Mouse (Mus musculus): ENCODE data around the gene Gfpt1. TPM values are rescaled to one million over a fixed set of nuclear protein-coding genes. Genes with fewer than 3 reads are reported as not detected.

The Gfpt1 gene
- polyA plus RNA-seq, 1 experiment: 13.4 TPM

DNA sequence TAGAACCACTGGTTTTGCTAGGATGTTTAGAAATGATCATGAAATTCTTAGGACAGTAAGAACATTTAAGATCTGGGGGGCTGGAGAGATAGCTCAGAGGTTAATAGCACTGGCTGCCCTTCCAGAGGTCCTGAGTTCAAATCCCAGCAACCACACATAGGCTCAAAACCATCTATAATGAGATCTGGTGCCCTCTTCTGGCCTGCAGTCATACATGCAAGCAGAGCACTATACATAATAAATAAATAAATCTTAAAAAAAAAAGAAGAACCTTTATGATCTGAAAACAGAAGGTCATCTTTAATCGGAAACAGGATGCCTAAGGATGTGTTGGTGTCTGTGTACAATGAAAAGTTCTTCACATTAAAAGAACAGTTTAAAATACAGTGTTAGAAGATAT is 17.1 kb downstream of the Gfpt1 start:
- Histone ChIP-seq H3K79me2 (ENCODE audit: control insufficient read depth, insufficient read depth) (no peaks in the 10 kb centered on the region), H3K4me2 (ENCODE audit: low read depth) (no peak overlapping the region)
- TF ChIP-seq SRF (IDR thresholded peaks at IDR 0.05; ENCODE audit: control insufficient read depth, insufficient read length, low read depth): no peak
- TF ChIP-seq TCF3 (IDR thresholded peaks at IDR 0.05; ENCODE audit: insufficient read length, low read depth): no peak
- no peak for TF ChIP-seq MYOD1 (IDR thresholded peaks at IDR 0.05; ENCODE audit: control insufficient read depth in 1 of 3, insufficient read length in 2 of 3, low read depth in 2 of 3)
- TF ChIP-seq USF1 (IDR thresholded peaks at IDR 0.05; ENCODE audit: low read depth): no peak
- no peak for TF ChIP-seq REST (IDR thresholded peaks at IDR 0.05; ENCODE audit: insufficient read depth, insufficient read length)
- no peak for TF ChIP-seq MYOG (IDR thresholded peaks at IDR 0.05; ENCODE audit: control insufficient read depth in 1 of 3, insufficient read depth in 1 of 3, insufficient read length in 2 of 3, low read depth in 2 of 3)
- no peak for TF ChIP-seq CEBPB (IDR thresholded peaks at IDR 0.05; ENCODE audit: insufficient read depth, poor library complexity, severe bottlenecking)
- TF ChIP-seq MAX (IDR thresholded peaks at IDR 0.05; ENCODE audit: low read depth): no peak
- TF ChIP-seq TCF12 (IDR thresholded peaks at IDR 0.05; ENCODE audit: insufficient read depth, poor library complexity, severe bottlenecking): no peak
- TF ChIP-seq E2F4 (IDR thresholded peaks at IDR 0.05; ENCODE audit: insufficient read depth): no peak
- no peak for TF ChIP-seq POLR2A (IDR thresholded peaks at IDR 0.05; ENCODE audit: insufficient read length, low read depth)
- no peak for TF ChIP-seq POLR2AphosphoS2 (IDR thresholded peaks at IDR 0.05; ENCODE audit: insufficient read length, low read depth)

DNA sequence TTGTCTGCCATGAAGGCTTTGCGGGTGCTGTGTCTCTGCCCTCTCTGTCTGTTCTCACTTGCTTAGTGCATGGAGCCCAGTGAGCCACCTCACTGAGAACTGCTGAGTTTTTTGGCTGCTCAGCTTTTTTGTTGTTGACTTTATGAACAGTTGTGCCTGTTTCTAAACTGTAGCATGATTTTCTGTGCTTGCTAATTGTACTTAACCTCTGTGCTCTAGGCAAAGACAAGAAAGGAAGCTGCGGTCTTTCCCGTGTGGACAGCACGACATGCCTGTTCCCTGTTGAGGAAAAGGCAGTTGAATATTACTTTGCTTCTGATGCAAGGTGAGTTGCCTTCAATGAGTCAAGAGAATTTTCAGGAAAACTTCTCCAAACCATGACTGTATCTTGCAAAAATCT is 20.9 kb downstream of the Gfpt1 start:
- Histone ChIP-seq H3ac (ENCODE audit: control insufficient read depth, insufficient read length) (no peak overlapping the region), H3K4me3 (no peak overlapping the region), H3K27me3 (ENCODE audit: control insufficient read depth, insufficient read depth, insufficient read length) (no peaks in the 10 kb centered on the region), H3K36me3 (ENCODE audit: control insufficient read depth, insufficient read depth) (peaks cover 58% of the 10 kb centered on the region), H3K4me2 (ENCODE audit: low read depth) (no peak overlapping the region), H3K79me2 (ENCODE audit: control insufficient read depth, insufficient read depth) (no peaks in the 10 kb centered on the region)
- TF ChIP-seq POLR2A (IDR thresholded peaks at IDR 0.05; ENCODE audit: insufficient read length, low read depth): no peak
- TF ChIP-seq CEBPB (IDR thresholded peaks at IDR 0.05; ENCODE audit: insufficient read depth, poor library complexity, severe bottlenecking): no peak
- no peak for TF ChIP-seq TCF12 (IDR thresholded peaks at IDR 0.05; ENCODE audit: insufficient read depth, poor library complexity, severe bottlenecking)
- no peak for TF ChIP-seq E2F4 (IDR thresholded peaks at IDR 0.05; ENCODE audit: insufficient read depth)
- TF ChIP-seq MAX (IDR thresholded peaks at IDR 0.05; ENCODE audit: low read depth): no peak
- no peak for TF ChIP-seq USF1 (IDR thresholded peaks at IDR 0.05; ENCODE audit: low read depth)
- no peak for TF ChIP-seq POLR2AphosphoS2 (IDR thresholded peaks at IDR 0.05; ENCODE audit: insufficient read length, low read depth)
- no peak for TF ChIP-seq MYOD1 (IDR thresholded peaks at IDR 0.05; ENCODE audit: control insufficient read depth in 1 of 3, insufficient read length in 2 of 3, low read depth in 2 of 3)
- TF ChIP-seq REST (IDR thresholded peaks at IDR 0.05; ENCODE audit: insufficient read depth, insufficient read length): no peak
- TF ChIP-seq TCF3 (IDR thresholded peaks at IDR 0.05; ENCODE audit: insufficient read length, low read depth): no peak
- TF ChIP-seq SRF (IDR thresholded peaks at IDR 0.05; ENCODE audit: control insufficient read depth, insufficient read length, low read depth): no peak
- TF ChIP-seq MYOG (IDR thresholded peaks at IDR 0.05; ENCODE audit: control insufficient read depth in 1 of 3, insufficient read depth in 1 of 3, insufficient read length in 2 of 3, low read depth in 2 of 3): no peak

More for the DNA sequence above, 17.1 kb downstream of the Gfpt1 start:
- H3K4me3 ChIP-seq: no peak overlapping the region
- no peaks in the 10 kb centered on the region for H3K27me3 ChIP-seq (ENCODE audit: control insufficient read depth, insufficient read depth, insufficient read length)
- no peak overlapping the region for H3ac ChIP-seq (ENCODE audit: control insufficient read depth, insufficient read length)
- peaks cover 57% of the 10 kb centered on the region for H3K36me3 ChIP-seq (ENCODE audit: control insufficient read depth, insufficient read depth)

GRCm38 (mm10) chr6:87068209-87068608 is 25.6 kb downstream of the Gfpt1 start:
- H3K27me3 ChIP-seq (ENCODE audit: control insufficient read depth, insufficient read depth, insufficient read length): no peaks in the 10 kb centered on the region
- H3ac ChIP-seq (ENCODE audit: control insufficient read depth, insufficient read length): no peak overlapping the region
- H3K4me2 ChIP-seq (ENCODE audit: low read depth): no peak overlapping the region
- H3K36me3 ChIP-seq (ENCODE audit: control insufficient read depth, insufficient read depth): peaks cover 41% of the 10 kb centered on the region
- no peaks in the 10 kb centered on the region for H3K79me2 ChIP-seq (ENCODE audit: control insufficient read depth, insufficient read depth)
- H3K4me3 ChIP-seq: no peak overlapping the region
- TF ChIP-seq MYOG (IDR thresholded peaks at IDR 0.05; ENCODE audit: control insufficient read depth in 1 of 3, insufficient read depth in 1 of 3, insufficient read length in 2 of 3, low read depth in 2 of 3) (no peak), TCF12 (IDR thresholded peaks at IDR 0.05; ENCODE audit: insufficient read depth, poor library complexity, severe bottlenecking) (no peak), POLR2AphosphoS2 (IDR thresholded peaks at IDR 0.05; ENCODE audit: insufficient read length, low read depth) (no peak), E2F4 (IDR thresholded peaks at IDR 0.05; ENCODE audit: insufficient read depth) (no peak), USF1 (IDR thresholded peaks at IDR 0.05; ENCODE audit: low read depth) (no peak), MAX (IDR thresholded peaks at IDR 0.05; ENCODE audit: low read depth) (no peak), MYOD1 (IDR thresholded peaks at IDR 0.05; ENCODE audit: control insufficient read depth in 1 of 3, insufficient read length in 2 of 3, low read depth in 2 of 3) (no peak), REST (IDR thresholded peaks at IDR 0.05; ENCODE audit: insufficient read depth, insufficient read length) (no peak), CEBPB (IDR thresholded peaks at IDR 0.05; ENCODE audit: insufficient read depth, poor library complexity, severe bottlenecking) (no peak), TCF3 (IDR thresholded peaks at IDR 0.05; ENCODE audit: insufficient read length, low read depth) (no peak), SRF (IDR thresholded peaks at IDR 0.05; ENCODE audit: control insufficient read depth, insufficient read length, low read depth) (no peak), POLR2A (IDR thresholded peaks at IDR 0.05; ENCODE audit: insufficient read length, low read depth) (no peak)

GRCm38 (mm10) chr6:87069195-87069900 is 26.7 kb downstream of the Gfpt1 start:
- Histone ChIP-seq H3K4me2 (ENCODE audit: low read depth) (peak overlapping the region; percentile 41), H3K36me3 (ENCODE audit: control insufficient read depth, insufficient read depth) (peaks cover 32% of the 10 kb centered on the region), H3K4me3 (no peak overlapping the region), H3K79me2 (ENCODE audit: control insufficient read depth, insufficient read depth) (no peaks in the 10 kb centered on the region), H3K27me3 (ENCODE audit: control insufficient read depth, insufficient read depth, insufficient read length) (no peaks in the 10 kb centered on the region), H3ac (ENCODE audit: control insufficient read depth, insufficient read length) (no peak overlapping the region)
- TF ChIP-seq E2F4 (IDR thresholded peaks at IDR 0.05; ENCODE audit: insufficient read depth) (no peak), POLR2A (IDR thresholded peaks at IDR 0.05; ENCODE audit: insufficient read length, low read depth) (no peak), TCF12 (IDR thresholded peaks at IDR 0.05; ENCODE audit: insufficient read depth, poor library complexity, severe bottlenecking) (no peak), REST (IDR thresholded peaks at IDR 0.05; ENCODE audit: insufficient read depth, insufficient read length) (no peak), CEBPB (IDR thresholded peaks at IDR 0.05; ENCODE audit: insufficient read depth, poor library complexity, severe bottlenecking) (no peak), MAX (IDR thresholded peaks at IDR 0.05; ENCODE audit: low read depth) (no peak), SRF (IDR thresholded peaks at IDR 0.05; ENCODE audit: control insufficient read depth, insufficient read length, low read depth) (no peak), USF1 (IDR thresholded peaks at IDR 0.05; ENCODE audit: low read depth) (no peak), MYOG (IDR thresholded peaks at IDR 0.05; ENCODE audit: control insufficient read depth in 1 of 3, insufficient read depth in 1 of 3, insufficient read length in 2 of 3, low read depth in 2 of 3) (no peak), POLR2AphosphoS2 (IDR thresholded peaks at IDR 0.05; ENCODE audit: insufficient read length, low read depth) (no peak), MYOD1 (IDR thresholded peaks at IDR 0.05; ENCODE audit: control insufficient read depth in 1 of 3, insufficient read length in 2 of 3, low read depth in 2 of 3) (no peak)

All from myocyte (in vitro differentiated cells).